Mouse (Mus musculus) spleen, postnatal 36 days (tissue): ENCODE measurements around the gene Gm38394.
A peak's percentile ranks its signal among the peaks of the same experiment; 100 is the strongest.
"Not testable (repeated sequence)": the region's sequence is repeated elsewhere in the genome, so short reads cannot be mapped to it uniquely, and the experiment has no call there.

Source experiments
- DNase-seq, 2 experiments: peaks; one replicate each; pipeline ENCODE4 v3.0.0; 2022; ENCODE audit warnings: low spot score in 2 of 2, mixed read lengths in 1 of 2

Gene Gm38394

GRCm38 (mm10) chr1:133661203-133661933 is at the start of gene Gm38394:
TSS of gene Gm38394 (minus strand) at chr1:133661318.
- DNase-seq = peak; percentile 94

GRCm38 (mm10) chr1:133710895-133711294 is 49.8 kb upstream of the Gm38394 start:
- no peak for DNase-seq

- DNase-seq = no peak
Measured at GRCm38 (mm10) chr1:133709292-133709691, 48.2 kb upstream of the Gm38394 start.

GRCm38 (mm10) chr1:133701824-133702223 is 40.7 kb upstream of the Gm38394 start:
- not testable (repeated sequence) for DNase-seq

- DNase-seq = no peak
Measured at GRCm38 (mm10) chr1:133697935-133698620, 37.0 kb upstream of the Gm38394 start.

- DNase-seq = no peak
Measured at GRCm38 (mm10) chr1:133695901-133696300, 34.8 kb upstream of the Gm38394 start.

GRCm38 (mm10) chr1:133694876-133695275 is 33.8 kb upstream of the Gm38394 start:
- peak; percentile 87 to 89 for DNase-seq

GRCm38 (mm10) chr1:133694301-133694700 is 33.2 kb upstream of the Gm38394 start:
- peak; percentile 29 to 37 for DNase-seq

GRCm38 (mm10) chr1:133693536-133694114 is 32.5 kb upstream of the Gm38394 start:
- no peak for DNase-seq

GRCm38 (mm10) chr1:133692195-133692594 is 31.1 kb upstream of the Gm38394 start:
- no peak for DNase-seq

GRCm38 (mm10) chr1:133691046-133691445 is 29.9 kb upstream of the Gm38394 start:
- no peak for DNase-seq

GRCm38 (mm10) chr1:133689897-133690296 is 28.8 kb upstream of the Gm38394 start, which contains the start of gene Lax1:
TSS of gene Lax1 (minus strand) at chr1:133690108.
- peak; percentile 88 to 89 for DNase-seq

GRCm38 (mm10) chr1:133688301-133688700 is 27.2 kb upstream of the Gm38394 start:
- no peak for DNase-seq

- DNase-seq = no peak
Measured at GRCm38 (mm10) chr1:133685749-133686519, 24.8 kb upstream of the Gm38394 start.

- DNase-seq = no peak
Measured at GRCm38 (mm10) chr1:133671801-133672200, 10.7 kb upstream of the Gm38394 start.

- no peak for DNase-seq
Measured at GRCm38 (mm10) chr1:133671266-133671665, 10.1 kb upstream of the Gm38394 start.

- DNase-seq = no peak
Measured at GRCm38 (mm10) chr1:133670776-133671175, 9.7 kb upstream of the Gm38394 start.

GRCm38 (mm10) chr1:133670190-133670589 is 9.1 kb upstream of the Gm38394 start:
- no peak for DNase-seq

- no peak for DNase-seq
Measured at GRCm38 (mm10) chr1:133668618-133669017, 7.5 kb upstream of the Gm38394 start.

- no peak for DNase-seq
Measured at GRCm38 (mm10) chr1:133667721-133668120, 6.6 kb upstream of the Gm38394 start.

GRCm38 (mm10) chr1:133665713-133666112 is 4.6 kb upstream of the Gm38394 start:
- not testable (repeated sequence) for DNase-seq
